Mouse (Mus musculus) hindbrain, embryonic 14.5 days (tissue): ENCODE data around the gene Pcna. TPM values are rescaled to one million over a fixed set of nuclear protein-coding genes. Genes with fewer than 3 reads are reported as not detected.
"Not testable (repeated sequence)": the region's sequence is repeated elsewhere in the genome, so short reads cannot be mapped to it uniquely, and the experiment has no call there.

ENCODE experiments used
- ATAC-seq: fragments of 200-750 bp; cut with Nextera tagmentation; 2 replicates; pipeline ENCODE4 v1.8.0; 2017; ENCODE audit warnings: moderate number of reproducible peaks, mild to moderate bottlenecking, moderate TSS enrichment, moderate library complexity; ENCODE audit not compliant: low FRiP score
- DNase-seq: peaks from one replicate; pipeline ENCODE4 v3.0.0-alpha.2; 2015; ENCODE audit warnings: low spot score
- H3K27ac ChIP-seq: fragments of 300-500 bp; sonication (generic); 2 replicates; pipeline ENCODE4 v1.5.1; 2014; ENCODE audit warnings: mild to moderate bottlenecking, moderate library complexity
- H3K27me3 ChIP-seq: fragments of 300-500 bp; sonication (generic); 2 replicates; pipeline ENCODE4 v1.6.1; 2014; ENCODE audit warnings: mild to moderate bottlenecking, low read length, mixed read lengths; ENCODE audit not compliant: control insufficient read depth, insufficient read depth
- H3K36me3 ChIP-seq: fragments of 300-500 bp; sonication (generic); replicated peaks from 2 replicates; pipeline ENCODE4 v1.6.1; 2014; ENCODE audit not compliant: control insufficient read depth, insufficient read depth
- H3K4me1 ChIP-seq: fragments of 300-500 bp; sonication (generic); replicated peaks from 2 replicates; pipeline ENCODE4 v1.6.1; 2014; ENCODE audit warnings: antibody characterized with exemption, low read length, mixed read lengths; ENCODE audit not compliant: control insufficient read depth, insufficient read depth
- H3K4me2 ChIP-seq: fragments of 300-500 bp; sonication (generic); replicated peaks from 2 replicates; pipeline ENCODE4 v1.6.1; 2014; ENCODE audit warnings: mild to moderate bottlenecking, moderate library complexity
- H3K4me3 ChIP-seq: fragments of 300-500 bp; sonication (generic); replicated peaks from 2 replicates; pipeline ENCODE4 v1.5.1; 2014; ENCODE audit warnings: mild to moderate bottlenecking, low read length
- H3K9ac ChIP-seq: fragments of 300-500 bp; sonication (generic); 2 replicates; pipeline ENCODE4 v1.6.1; 2014
- H3K9me3 ChIP-seq: fragments of 300-500 bp; sonication (generic); 2 replicates; pipeline ENCODE4 v1.6.1; 2016; ENCODE audit warnings: low read length; ENCODE audit not compliant: control insufficient read depth
- WGBS: fragments of 180-500 bp; shearing (Covaris S2); extraction: QIAGEN DNeasy Blood & Tissue Kit; methylation state at CpG from one replicate; pipeline ENCODE4 v1.1.7; 2014; 5-methylcytosine and 5-hydroxymethylcytosine counted together
- polyA plus RNA-seq: library from polyadenylated mRNA; unstranded; fragments of >200 nt; fragmentation: Nextera tagmentation; extraction: Ambion mirVana; gene quantifications from 2 replicates; pipeline ENCODE4 v1.2.1, GENCODE M21; 2014

The Pcna gene
- polyA plus RNA-seq, 1 experiment from 2014 or later = 111 TPM

DNA sequence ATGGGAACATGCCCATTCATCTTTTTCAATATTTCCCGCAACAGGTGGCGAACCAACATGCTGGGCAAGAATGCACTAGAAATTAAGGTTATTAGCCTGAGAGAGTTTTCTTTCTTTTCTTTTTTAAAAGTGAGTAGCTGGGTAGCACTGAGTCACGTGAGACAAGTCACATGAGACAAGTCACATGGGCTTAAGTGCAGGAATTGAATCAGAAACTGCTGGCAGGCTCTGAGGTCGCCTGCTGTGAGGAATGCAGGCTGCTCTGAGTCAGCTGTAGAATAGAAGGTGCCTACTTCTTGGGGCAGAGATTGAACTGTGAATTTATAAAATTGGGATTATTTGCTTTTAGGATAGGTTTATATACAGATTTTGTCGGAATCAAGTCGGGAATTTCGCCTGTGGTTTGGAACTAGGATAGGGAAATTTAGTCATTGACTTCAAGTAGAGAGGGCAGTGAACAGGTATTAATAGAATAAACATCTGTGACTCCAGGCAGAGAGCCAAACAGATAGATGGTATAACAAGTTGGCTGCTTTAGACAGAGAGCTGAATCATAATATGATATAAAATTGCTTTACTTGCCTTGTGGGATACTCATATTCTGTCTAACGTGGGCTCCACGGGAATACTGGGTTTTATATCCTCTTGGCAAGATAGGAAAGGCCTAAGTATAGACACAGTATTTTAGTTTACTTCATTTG, 33.4 kb upstream of the Pcna start:
- WGBS = 88% methylated on average over 9 of the region's 9 CpGs
- H3K4me1 ChIP-seq = peaks cover 26% of the 10 kb centered on the region
- no peak overlapping the region for H3K4me2 ChIP-seq
- peaks cover 9% of the 10 kb centered on the region; the same call in 1 of the 2 replicates for H3K9me3 ChIP-seq
- no peak for DNase-seq
- H3K4me3 ChIP-seq = no peak overlapping the region
- H3K27me3 ChIP-seq = no peaks in the 10 kb centered on the region
- no peak for ATAC-seq
- no peaks in the 10 kb centered on the region for H3K36me3 ChIP-seq
- H3K9ac ChIP-seq = no peak overlapping the region
- H3K27ac ChIP-seq = no peak overlapping the region

DNA sequence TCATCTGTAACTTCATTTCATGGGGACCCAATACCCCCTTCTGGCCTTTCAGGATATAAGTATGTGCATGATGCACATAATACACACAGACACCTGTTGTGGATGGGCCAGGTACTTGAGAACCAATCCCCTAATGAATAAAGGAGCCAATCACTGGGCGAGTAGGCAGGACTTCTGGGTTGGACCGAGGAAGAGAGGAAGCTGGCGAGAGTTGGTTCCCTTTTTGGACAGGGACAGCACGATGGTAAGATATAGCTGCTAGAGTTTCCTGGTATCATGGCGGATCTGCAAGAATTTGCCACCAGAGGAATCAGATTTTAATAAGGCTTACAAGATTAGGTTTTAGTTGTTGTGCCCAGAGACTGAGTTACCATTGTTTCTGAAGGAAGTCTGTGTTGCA, 32.6 kb upstream of the Pcna start:
- peaks cover 28% of the 10 kb centered on the region for H3K4me1 ChIP-seq
- not testable (repeated sequence) for DNase-seq, H3K27ac ChIP-seq

DNA sequence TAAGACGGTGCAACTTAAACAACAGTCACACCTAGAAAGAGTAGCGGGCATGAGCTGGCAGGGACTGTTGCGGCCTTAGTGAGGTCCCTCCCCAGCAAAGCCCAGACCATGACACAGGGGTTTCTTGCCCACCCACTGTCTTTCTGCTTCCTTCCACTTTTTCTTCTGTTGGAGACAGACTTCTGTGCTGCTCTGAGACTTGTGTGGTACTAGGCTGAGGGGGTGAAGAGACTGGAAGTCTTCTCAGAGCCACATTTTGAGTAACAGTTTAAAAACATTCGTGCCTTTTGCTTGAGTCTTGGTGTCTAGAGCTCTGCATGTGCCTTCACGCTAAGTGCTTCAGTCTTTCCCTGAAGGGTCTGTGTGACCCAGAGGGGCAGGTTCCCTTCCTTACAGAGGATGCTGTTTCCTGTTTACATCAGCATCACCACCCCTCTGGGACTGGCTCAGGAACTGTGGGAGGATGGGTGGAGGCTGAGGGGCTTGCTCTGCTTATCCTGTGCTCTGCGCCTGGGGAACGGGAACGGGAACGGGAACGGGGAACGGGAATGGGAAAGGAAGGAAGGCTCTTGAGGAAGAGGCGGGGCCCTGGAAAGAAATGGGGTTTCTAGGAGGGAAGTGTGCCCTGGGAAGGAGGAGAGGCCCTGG, 31.5 kb upstream of the Pcna start:
- Histone ChIP-seq H3K27ac (peak overlapping the region; percentile 52; the same call in 1 of the 2 replicates), H3K9me3 (peaks cover 9% of the 10 kb centered on the region; the same call in 1 of the 2 replicates), H3K27me3 (no peaks in the 10 kb centered on the region), H3K4me2 (no peak overlapping the region), H3K4me1 (peaks cover 31% of the 10 kb centered on the region), H3K36me3 (peaks cover 11% of the 10 kb centered on the region; the same call in 1 of the 2 replicates), H3K9ac (no peak overlapping the region), H3K4me3 (no peak overlapping the region)
- DNase-seq = no peak
- peak; percentile 15; the same call in 1 of the 2 replicates for ATAC-seq
- 87% methylated on average over 12 of the region's 12 CpGs for WGBS

More for the DNA sequence above, 32.6 kb upstream of the Pcna start:
- not testable (repeated sequence) for H3K9ac ChIP-seq, H3K27me3 ChIP-seq, H3K36me3 ChIP-seq, ATAC-seq, H3K9me3 ChIP-seq, H3K4me3 ChIP-seq, H3K4me2 ChIP-seq
- 91% methylated on average over 5 of the region's 5 CpGs for whole genome bisulfite sequencing

DNA sequence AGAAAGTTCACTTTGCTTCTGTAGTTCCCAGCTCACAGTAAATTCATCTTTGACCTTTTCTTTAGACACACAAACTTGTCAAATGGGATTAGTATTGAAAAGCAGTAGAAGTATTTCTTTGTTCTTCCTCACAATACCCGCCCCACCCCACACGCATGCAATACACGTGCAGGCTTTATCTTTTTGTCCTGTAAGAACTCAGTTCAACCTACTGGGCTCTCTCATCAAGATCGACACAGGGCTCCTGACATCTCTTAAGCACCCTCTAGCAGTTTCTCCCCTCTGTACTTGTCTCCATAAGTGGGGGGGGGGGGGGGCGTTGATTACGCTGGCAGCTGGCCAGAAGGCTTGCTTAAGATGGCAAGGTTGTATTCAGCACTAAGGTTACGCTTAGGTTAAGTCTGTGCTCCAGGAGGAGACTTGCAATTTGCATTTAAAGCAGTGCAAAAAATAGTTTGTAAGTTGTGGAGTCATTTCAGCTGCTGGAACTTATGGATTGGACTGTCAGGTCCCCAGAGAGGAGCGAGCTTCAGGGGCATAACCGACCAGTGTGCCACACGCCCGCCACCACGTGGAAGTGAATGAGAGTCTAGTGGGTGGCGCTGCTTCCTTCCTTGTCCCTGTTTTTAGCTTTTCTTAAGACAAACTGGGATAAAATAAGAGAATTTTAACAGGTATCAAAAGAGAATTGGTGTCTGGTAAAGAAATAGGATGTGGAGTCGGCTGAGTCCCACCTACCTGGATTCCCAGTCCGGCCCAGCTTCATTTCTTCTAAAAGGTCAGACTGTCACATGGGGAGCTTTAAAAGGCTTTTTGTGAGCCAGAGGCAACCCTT, 30.3 kb upstream of the Pcna start:
- Histone ChIP-seq H3K27ac (peak overlapping the region; percentile 32), H3K27me3 (no peaks in the 10 kb centered on the region), H3K4me2 (no peak overlapping the region), H3K4me3 (no peak overlapping the region), H3K9ac (no peak overlapping the region), H3K4me1 (peaks cover 32% of the 10 kb centered on the region), H3K36me3 (peaks cover 11% of the 10 kb centered on the region; the same call in 1 of the 2 replicates), H3K9me3 (peaks cover 9% of the 10 kb centered on the region; the same call in 1 of the 2 replicates)
- DNase-seq = no peak
- WGBS = 44% methylated on average over 15 of the region's 15 CpGs
- ATAC-seq = no peak

DNA sequence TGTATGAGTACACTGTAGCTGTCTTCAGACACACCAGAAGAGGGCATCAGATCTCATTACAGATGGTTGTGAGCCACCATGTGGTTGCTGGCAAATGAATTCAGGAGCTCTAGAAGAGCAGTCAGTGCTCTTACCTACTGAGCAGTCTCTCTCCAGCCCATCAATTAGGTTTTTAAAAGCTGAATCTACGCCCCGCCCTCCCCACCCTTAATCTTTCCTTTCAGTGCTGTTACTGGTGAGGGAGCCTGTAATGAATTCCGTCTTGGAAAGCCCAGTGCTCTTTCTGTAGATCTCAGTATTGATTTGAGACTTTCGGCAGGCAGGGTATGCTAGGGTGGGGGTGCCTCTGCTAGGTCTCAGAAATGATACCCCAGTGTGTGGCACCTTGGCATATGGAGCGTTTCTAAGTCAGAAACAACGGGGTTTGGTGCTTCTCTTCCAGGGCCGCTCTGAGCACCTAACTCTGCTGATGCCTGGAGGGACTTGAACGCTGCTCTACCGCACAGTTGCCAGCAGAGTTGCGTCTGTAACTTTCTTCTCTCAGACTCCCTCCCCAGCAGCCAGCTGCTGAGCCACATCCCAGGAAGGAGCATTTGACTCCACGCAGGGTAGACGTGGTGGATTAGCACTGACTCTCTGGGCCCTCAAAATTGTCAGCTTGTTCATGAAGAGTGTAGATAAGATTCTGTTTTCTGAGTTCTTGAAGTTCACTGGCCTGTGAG, 29.5 kb upstream of the Pcna start:
- Histone ChIP-seq H3K36me3 (peaks cover 11% of the 10 kb centered on the region; the same call in 1 of the 2 replicates), H3K27ac (no peak overlapping the region; the same call in 1 of the 2 replicates), H3K9me3 (peaks cover 9% of the 10 kb centered on the region; the same call in 1 of the 2 replicates), H3K4me2 (no peak overlapping the region), H3K4me1 (peaks cover 32% of the 10 kb centered on the region), H3K9ac (no peak overlapping the region), H3K4me3 (no peak overlapping the region), H3K27me3 (no peaks in the 10 kb centered on the region)
- no peak for ATAC-seq
- 37% methylated on average over 12 of the region's 12 CpGs for WGBS
- DNase-seq = no peak

DNA sequence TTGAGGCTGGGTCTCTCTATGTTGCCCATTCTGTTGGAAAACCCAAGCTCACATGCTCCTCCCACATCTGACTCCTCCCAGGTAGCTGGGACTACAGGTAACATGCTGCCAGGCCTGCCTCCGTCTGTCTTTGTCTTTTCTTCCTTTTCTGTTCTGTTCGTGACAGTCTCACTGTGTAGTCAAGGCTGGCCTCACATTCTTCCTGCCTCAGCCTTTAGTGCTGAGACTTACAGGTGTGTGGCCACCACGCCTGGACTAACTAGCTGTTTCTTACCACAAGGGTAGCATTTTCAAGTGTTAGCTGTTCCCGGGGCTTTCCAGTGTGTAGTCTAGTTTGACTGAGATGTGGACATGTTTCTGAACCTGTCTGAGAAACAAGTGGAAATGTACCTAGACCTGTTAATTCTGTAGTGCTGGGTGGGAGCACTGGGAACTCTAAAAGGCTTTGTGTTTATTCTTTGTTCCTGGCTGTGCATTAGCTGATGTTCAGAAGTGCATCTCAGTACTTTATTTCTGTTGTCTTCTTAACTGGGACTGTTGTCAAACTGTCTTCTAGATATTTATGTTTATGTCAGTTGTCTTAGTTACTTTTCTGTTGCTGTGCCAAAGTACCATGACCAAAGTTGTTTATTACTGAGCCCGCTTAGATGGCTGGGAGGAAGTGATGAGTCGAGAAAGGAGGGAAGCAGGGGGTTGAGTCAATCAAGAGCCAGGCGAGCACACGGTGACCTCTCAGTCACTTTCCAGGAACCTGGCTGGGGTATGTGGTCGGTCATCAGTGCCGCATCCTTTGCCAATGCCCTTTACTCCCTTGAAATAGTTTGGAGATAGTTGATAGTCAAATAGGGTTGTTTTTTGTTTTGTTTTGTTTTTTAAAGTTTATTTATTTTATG, 28.7 kb upstream of the Pcna start:
- H3K9ac ChIP-seq = no peak overlapping the region
- ATAC-seq (no peak), DNase-seq (no peak)
- H3K27ac ChIP-seq = no peak overlapping the region
- H3K36me3 ChIP-seq = peaks cover 11% of the 10 kb centered on the region; the same call in 1 of the 2 replicates
- H3K27me3 ChIP-seq = no peaks in the 10 kb centered on the region
- peaks cover 32% of the 10 kb centered on the region for H3K4me1 ChIP-seq
- no peak overlapping the region for H3K4me2 ChIP-seq
- H3K4me3 ChIP-seq = no peak overlapping the region
- peaks cover 6% of the 10 kb centered on the region; the same call in 1 of the 2 replicates for H3K9me3 ChIP-seq
- 64% methylated on average over 10 of the region's 10 CpGs for WGBS

- ATAC-seq = no peak
- Histone ChIP-seq H3K4me2 (no peak overlapping the region), H3K4me3 (no peak overlapping the region), H3K4me1 (peaks cover 32% of the 10 kb centered on the region), H3K27ac (no peak overlapping the region), H3K9ac (no peak overlapping the region), H3K36me3 (peaks cover 11% of the 10 kb centered on the region; the same call in 1 of the 2 replicates), H3K9me3 (no peaks in the 10 kb centered on the region), H3K27me3 (no peaks in the 10 kb centered on the region)
- no peak for DNase-seq
- WGBS = 94% methylated on average over 10 of the region's 10 CpGs
These were observed 27.5 kb upstream of the Pcna start for GRCm38 (mm10) chr2:132280518-132281120.

DNA sequence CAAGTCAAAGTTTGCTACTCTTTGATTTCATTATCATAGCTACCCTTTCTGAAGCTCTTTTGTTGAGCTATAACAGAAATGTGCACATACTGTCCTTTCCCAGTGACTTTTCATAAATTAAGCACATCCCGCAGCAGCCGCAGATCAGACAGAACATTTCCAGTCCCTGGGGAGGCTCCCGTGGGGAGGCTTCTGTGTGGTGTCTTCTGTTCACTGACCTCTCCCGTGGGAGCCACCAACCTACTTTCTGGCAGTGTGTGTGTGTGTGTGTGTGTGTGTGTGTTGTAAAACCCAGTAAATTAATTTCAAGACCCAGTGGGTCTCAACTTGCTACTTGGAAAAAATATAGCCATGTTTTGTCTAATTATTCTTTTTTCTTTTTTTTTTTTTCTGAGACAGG, 26.9 kb upstream of the Pcna start:
- no peak overlapping the region for H3K27ac ChIP-seq
- peaks cover 11% of the 10 kb centered on the region; the same call in 1 of the 2 replicates for H3K36me3 ChIP-seq
- no peak overlapping the region for H3K4me3 ChIP-seq
- no peak overlapping the region for H3K4me2 ChIP-seq
- peaks cover 32% of the 10 kb centered on the region for H3K4me1 ChIP-seq
- 65% methylated on average over 4 of the region's 4 CpGs for WGBS
- H3K27me3 ChIP-seq = no peaks in the 10 kb centered on the region
- no peak overlapping the region for H3K9ac ChIP-seq
- H3K9me3 ChIP-seq = no peaks in the 10 kb centered on the region
- ATAC-seq (no peak), DNase-seq (no peak)
